Mouse (Mus musculus): ENCODE data around the gene Zbtb45. TPM values are rescaled to one million over a fixed set of nuclear protein-coding genes. Genes with fewer than 3 reads are reported as not detected.

The Zbtb45 gene
- 8.1 TPM for polyA plus RNA-seq (2014; fragmentation: Illumina TruSeq; extraction: RNeasy Lipid Tissue Mini Kit (QIAGEN cat#74804); ENCODE audit: insufficient read depth, low read depth, low replicate concordance)

DNA sequence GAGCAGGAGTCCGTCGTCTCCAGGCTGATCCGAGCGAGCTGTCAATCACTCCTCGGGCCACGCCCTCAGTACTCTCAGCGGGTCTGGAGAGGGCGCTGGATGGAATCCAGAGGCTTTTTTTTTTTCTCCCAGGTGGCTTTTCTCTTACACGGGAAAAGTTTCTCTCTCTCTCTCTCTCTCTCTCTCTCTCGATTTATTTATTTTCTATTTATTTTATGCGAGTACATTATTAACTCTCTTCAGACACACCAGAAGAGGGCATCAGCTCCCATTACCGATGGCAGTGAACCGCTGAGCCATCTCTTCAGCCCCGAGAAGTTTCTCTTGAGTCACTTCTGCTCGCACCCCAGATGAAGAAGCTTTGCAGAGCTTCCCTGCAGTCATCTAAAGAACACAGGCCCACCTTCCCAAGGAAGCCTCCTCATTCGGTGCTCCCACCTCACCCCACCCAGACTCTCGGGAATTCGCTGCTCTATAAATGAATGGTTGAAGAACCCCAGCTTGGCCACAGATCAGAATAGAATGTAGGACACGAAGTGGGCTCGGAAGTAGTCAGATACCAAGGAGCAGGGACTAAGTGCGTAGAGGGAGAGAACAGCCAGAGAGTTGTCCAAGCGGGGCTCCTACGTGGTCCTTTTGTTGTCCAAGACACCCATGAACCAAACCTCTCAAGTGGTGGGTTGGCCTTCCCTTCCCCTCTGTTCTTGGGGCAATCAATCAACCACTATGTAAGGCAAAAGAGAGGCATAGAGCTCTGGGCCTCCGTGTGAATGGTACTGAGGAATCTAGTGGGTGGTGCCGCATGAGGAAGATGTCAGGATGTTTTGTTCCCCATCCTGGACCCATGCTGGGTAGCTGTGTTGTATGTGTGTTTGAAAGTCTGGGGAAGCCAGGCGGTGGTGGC is at the start of gene Zbtb45:
Gene Zbtb45, minus strand, starts transcription at position 30 of the 904 bp plus-strand sequence.

DNA sequence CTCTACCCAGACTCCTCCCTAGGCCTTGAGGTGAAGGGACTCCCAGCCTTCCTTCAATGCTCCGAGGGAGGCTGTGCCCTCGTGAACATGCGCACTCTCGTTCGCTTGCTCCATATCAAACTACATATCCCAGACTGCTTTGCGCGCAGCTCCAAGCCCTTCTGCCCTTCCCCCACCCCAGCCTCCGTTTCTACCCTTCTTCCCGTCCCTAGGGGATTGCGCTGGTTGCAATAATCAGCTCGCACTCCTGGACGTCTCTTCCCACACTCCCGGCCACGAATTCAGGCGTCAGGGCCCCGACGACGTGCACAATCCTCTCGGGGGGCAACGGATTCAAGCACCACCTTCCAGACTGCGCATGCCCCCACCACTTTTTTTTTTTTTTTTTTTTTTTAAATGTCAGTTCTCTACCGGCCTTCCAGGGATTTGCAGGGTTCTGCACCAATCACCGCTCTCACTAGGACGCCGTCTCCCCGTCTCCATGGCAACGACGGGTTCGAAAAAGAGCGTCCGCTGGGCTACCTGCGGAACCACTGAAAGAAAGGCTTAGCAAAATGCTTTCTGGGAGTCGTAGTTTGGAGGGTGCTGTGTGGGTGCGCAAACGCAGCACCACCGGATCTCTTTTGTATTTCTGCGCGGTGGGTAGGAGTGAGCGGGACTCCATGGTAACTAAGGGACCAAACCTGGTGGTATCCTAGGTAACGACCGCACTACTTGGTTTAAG is 44.6 kb upstream of the Zbtb45 start, which contains the start of gene Mzf1:
Gene Mzf1, minus strand, starts transcription at position 478 of the 724 bp plus-strand sequence.

DNA sequence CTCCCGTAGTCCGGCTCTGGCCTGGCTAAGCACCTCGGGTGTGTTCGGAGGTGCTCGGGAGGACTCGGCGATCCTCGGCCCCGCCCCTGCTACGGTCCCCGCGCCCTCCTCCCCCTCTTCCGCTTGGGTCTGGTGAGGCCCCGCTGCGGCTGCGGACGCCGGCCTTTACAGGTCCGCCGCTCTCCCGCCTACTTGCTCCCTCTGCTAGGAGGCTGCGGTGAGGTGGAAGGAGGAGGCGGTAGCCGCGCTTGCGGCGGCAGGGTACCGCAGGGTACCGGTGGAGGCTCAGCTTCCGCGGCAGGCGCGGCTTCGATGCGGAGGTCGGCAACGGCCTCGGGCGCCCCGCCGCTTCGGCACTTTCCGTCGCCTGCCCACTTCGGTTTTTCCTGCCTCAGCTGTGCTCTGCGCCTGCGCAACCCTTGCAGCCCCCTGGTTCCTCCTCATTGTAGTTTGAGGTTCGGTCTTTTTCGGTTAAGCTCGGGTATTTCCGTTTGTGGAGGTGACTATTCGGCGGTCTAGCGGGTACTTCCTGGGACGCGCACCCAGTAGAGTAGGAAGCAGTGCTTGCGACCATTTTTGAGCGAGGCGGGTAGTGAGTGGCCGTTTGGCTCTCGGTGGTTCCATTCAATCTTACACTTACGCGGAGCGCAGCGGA is 28.2 kb upstream of the Zbtb45 start, which contains the start of gene Ube2m:
Gene Ube2m, minus strand, starts transcription at position 375 of the 655 bp plus-strand sequence.

DNA sequence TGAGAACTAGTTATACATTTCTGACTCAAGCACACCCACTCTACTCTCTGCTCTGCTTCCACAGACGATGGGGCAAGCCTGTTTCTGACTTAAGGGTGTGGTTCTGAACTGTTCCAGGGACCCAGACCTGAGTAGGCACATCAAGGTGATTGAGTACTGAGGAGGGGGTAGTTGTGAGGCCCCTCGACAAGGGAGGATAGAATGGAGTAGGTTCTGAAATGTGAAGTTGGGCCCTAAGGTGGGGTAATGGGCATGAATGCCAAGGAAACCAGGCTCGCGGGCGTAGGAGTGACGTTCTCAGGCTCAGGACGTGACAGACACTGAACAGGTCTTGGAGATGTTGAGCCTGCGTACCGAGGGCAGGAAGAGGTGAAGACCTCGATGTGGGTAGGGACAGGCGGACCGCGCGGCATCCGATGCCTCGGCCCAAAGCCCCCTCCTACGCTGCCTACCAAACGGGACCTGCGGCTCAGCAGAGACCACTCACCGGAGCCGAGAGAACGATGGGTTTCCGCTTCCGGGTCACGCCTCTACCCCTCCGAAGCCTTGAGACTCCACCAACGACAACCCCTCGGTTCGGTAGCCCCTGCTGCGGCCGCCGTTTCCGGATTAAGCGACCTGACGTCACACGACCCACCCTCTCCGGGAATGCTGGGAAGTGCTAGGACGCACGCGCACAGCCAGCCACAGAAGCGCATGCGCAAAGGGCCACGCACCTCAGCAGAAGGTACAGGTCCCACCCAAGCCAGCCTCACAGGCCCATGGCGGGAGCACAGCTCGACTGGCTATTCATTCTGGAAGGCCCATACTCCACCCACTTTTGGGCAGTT is 24.5 kb upstream of the Zbtb45 start, which contains the start of gene Chmp2a:
Gene Chmp2a, minus strand, starts transcription at position 660 of the 830 bp plus-strand sequence.

DNA sequence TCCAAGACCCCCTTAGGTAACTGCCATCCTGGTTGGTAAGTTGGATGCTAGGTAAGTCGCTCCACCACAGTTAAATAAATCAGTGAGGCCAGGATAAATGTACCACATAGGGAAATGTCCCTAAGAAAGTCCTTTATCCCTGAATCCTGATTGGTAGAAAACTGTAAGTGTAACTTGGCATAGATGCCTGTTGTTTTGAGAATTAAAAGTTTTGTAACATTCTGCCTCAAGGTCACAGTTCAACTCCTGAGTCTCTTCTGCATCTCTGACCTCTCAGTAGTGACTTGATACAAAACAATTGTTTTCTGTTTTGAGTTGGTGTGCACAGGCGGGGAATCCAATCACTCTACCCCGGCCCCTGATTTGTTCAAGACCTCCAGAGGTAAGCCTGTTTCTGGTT is 11.0 kb downstream of the Zbtb45 start, which contains the start of gene Trim28:
Gene Trim28, plus strand, starts transcription at position 264 of the 400 bp plus-strand sequence.

DNA sequence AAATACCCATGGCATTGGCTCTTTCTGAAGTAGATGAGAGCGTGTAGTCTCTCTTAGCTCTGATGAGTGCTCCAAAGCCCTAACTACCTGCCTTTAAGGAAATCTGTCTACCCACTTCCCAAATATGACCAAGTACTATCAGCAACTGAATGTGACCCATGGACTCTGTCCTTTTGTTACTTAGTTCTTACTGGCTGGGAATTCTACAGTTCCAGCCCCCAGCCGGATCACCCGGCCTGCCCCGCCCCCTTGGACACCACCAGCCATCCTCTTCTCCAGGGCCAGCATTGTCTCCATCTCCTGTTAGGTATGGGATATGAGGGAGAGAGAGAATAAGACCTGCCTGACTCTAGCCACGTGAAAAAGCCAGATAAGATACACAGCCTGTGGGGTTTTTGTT is 11.8 kb downstream of the Zbtb45 start, which contains the start of gene Slc27a5:
Gene Slc27a5, minus strand, starts transcription at position 140 of the 400 bp plus-strand sequence.

DNA sequence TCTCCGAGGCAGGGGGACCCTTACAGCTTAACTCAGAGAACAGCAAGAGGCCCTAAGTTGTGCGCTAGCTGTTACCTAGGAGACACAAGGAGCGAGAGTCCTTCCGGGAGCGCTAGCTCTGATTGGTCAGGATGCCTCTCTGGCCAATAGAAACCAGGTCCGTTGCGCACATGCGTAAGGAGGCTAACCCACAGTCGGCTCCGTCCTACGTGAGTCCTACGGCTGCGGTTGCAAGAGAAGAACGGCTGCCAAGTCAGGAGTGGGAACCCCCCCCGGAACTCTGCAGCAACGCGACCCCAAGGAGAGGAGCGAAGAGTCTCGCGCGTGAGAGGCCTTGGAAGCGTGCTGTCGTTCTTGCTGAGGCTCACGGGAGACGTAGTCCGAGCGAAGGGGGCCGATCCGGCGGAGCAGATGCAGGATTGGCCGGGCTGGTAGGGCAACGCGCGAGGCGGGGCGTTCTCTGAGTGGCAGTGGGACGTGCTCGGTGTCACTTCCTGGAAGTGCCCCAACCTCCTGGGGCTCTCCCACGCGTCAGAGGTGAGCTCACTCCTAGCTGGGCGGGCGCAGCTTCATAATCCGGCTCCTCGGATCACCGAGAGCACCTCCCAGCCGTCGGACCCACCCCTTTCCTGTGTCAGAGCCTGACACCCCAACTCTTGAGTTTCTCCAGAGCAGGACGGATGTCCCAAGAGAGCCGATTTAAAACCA is 32.0 kb downstream of the Zbtb45 start, which contains the start of gene Zfp446:
Gene Zfp446, plus strand, starts transcription at position 167 of the 708 bp plus-strand sequence.

DNA sequence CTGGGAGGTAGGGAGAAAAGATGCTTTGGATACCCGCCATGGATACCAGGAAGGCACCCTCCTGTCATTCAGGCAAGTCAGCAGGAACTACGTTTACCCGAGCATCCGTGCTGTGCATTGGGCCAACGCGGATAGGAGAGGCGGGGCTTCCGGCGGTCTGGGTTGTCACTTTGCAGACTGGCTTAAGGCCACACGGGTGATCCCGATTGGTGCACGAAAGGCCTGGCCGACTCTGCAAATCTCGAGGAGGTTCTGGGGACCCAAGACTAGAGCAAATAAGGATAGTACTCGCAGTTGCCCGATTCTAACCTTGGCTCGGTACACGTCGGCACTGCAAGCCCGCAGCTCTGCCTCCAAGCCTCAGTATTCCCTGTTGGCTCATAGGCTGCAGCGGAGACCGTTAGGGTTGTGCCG is 44.1 kb downstream of the Zbtb45 start, which contains the start of gene Zfp324:
Gene Zfp324, plus strand, starts transcription at position 161 of the 414 bp plus-strand sequence.

Other genes starting within 250 kb of the Zbtb45 start
- 0.95 TPM for gene Zscan18, start 206.4 kb downstream of the Zbtb45 start, polyA plus RNA-seq (2014; fragmentation: Illumina TruSeq; extraction: RNeasy Lipid Tissue Mini Kit (QIAGEN cat#74804); ENCODE audit: insufficient read depth, low read depth, low replicate concordance)
- 3.1 TPM for gene Zfp329, start 191.2 kb downstream of the Zbtb45 start, polyA plus RNA-seq (2014; fragmentation: Illumina TruSeq; extraction: RNeasy Lipid Tissue Mini Kit (QIAGEN cat#74804); ENCODE audit: insufficient read depth, low read depth, low replicate concordance)
- gene Zfp110, start 175.3 kb downstream of the Zbtb45 start, polyA plus RNA-seq (2014; fragmentation: Illumina TruSeq; extraction: RNeasy Lipid Tissue Mini Kit (QIAGEN cat#74804); ENCODE audit: insufficient read depth, low read depth, low replicate concordance), result 15.9 TPM
- 1.5 TPM for gene Zfp128, start 128.9 kb downstream of the Zbtb45 start, polyA plus RNA-seq (2014; fragmentation: Illumina TruSeq; extraction: RNeasy Lipid Tissue Mini Kit (QIAGEN cat#74804); ENCODE audit: insufficient read depth, low read depth, low replicate concordance)
- 4.5 TPM for gene Zscan22, start 112.2 kb downstream of the Zbtb45 start, polyA plus RNA-seq (2014; fragmentation: Illumina TruSeq; extraction: RNeasy Lipid Tissue Mini Kit (QIAGEN cat#74804); ENCODE audit: insufficient read depth, low read depth, low replicate concordance)
- 1,656 TPM for gene Rps5, start 87.7 kb downstream of the Zbtb45 start, polyA plus RNA-seq (2014; fragmentation: Illumina TruSeq; extraction: RNeasy Lipid Tissue Mini Kit (QIAGEN cat#74804); ENCODE audit: insufficient read depth, low read depth, low replicate concordance)
- gene Rnf225, start 82.6 kb downstream of the Zbtb45 start, polyA plus RNA-seq (2014; fragmentation: Illumina TruSeq; extraction: RNeasy Lipid Tissue Mini Kit (QIAGEN cat#74804); ENCODE audit: insufficient read depth, low read depth, low replicate concordance), result 0.42 TPM
- gene Zfp324, start 44.2 kb downstream of the Zbtb45 start, polyA plus RNA-seq (2014; fragmentation: Illumina TruSeq; extraction: RNeasy Lipid Tissue Mini Kit (QIAGEN cat#74804); ENCODE audit: insufficient read depth, low read depth, low replicate concordance), result 3.4 TPM
- 2.4 TPM for gene Zfp446, start 32.2 kb downstream of the Zbtb45 start, polyA plus RNA-seq (2014; fragmentation: Illumina TruSeq; extraction: RNeasy Lipid Tissue Mini Kit (QIAGEN cat#74804); ENCODE audit: insufficient read depth, low read depth, low replicate concordance)
- gene Slc27a5, start 11.8 kb downstream of the Zbtb45 start, polyA plus RNA-seq (2014; fragmentation: Illumina TruSeq; extraction: RNeasy Lipid Tissue Mini Kit (QIAGEN cat#74804); ENCODE audit: insufficient read depth, low read depth, low replicate concordance), result 0.10 TPM
- gene Trim28, start 10.9 kb downstream of the Zbtb45 start, polyA plus RNA-seq (2014; fragmentation: Illumina TruSeq; extraction: RNeasy Lipid Tissue Mini Kit (QIAGEN cat#74804); ENCODE audit: insufficient read depth, low read depth, low replicate concordance), result 98.9 TPM
- 264 TPM for gene Chmp2a, start 24.8 kb upstream of the Zbtb45 start, polyA plus RNA-seq (2014; fragmentation: Illumina TruSeq; extraction: RNeasy Lipid Tissue Mini Kit (QIAGEN cat#74804); ENCODE audit: insufficient read depth, low read depth, low replicate concordance)
- 97.8 TPM for gene Ube2m, start 28.2 kb upstream of the Zbtb45 start, polyA plus RNA-seq (2014; fragmentation: Illumina TruSeq; extraction: RNeasy Lipid Tissue Mini Kit (QIAGEN cat#74804); ENCODE audit: insufficient read depth, low read depth, low replicate concordance)
- 0.27 TPM for gene Mzf1, start 44.7 kb upstream of the Zbtb45 start, polyA plus RNA-seq (2014; fragmentation: Illumina TruSeq; extraction: RNeasy Lipid Tissue Mini Kit (QIAGEN cat#74804); ENCODE audit: insufficient read depth, low read depth, low replicate concordance)
- not detected for gene Vmn1r85, start 85.1 kb upstream of the Zbtb45 start, polyA plus RNA-seq (2014; fragmentation: Illumina TruSeq; extraction: RNeasy Lipid Tissue Mini Kit (QIAGEN cat#74804); ENCODE audit: insufficient read depth, low read depth, low replicate concordance)
- gene Vmn1r86, start 109.9 kb upstream of the Zbtb45 start, polyA plus RNA-seq (2014; fragmentation: Illumina TruSeq; extraction: RNeasy Lipid Tissue Mini Kit (QIAGEN cat#74804); ENCODE audit: insufficient read depth, low read depth, low replicate concordance), result not detected
- gene Vmn1r87, start 130.1 kb upstream of the Zbtb45 start, polyA plus RNA-seq (2014; fragmentation: Illumina TruSeq; extraction: RNeasy Lipid Tissue Mini Kit (QIAGEN cat#74804); ENCODE audit: insufficient read depth, low read depth, low replicate concordance), result not detected
- gene Vmn1r88, start 149.5 kb upstream of the Zbtb45 start, polyA plus RNA-seq (2014; fragmentation: Illumina TruSeq; extraction: RNeasy Lipid Tissue Mini Kit (QIAGEN cat#74804); ENCODE audit: insufficient read depth, low read depth, low replicate concordance), result not detected
- not detected for gene Vmn1r89, start 203.0 kb upstream of the Zbtb45 start, polyA plus RNA-seq (2014; fragmentation: Illumina TruSeq; extraction: RNeasy Lipid Tissue Mini Kit (QIAGEN cat#74804); ENCODE audit: insufficient read depth, low read depth, low replicate concordance)

Measured in lung, adult 10 weeks (tissue).